Comparison of ENCODE assay signal across 22 mouse cellular contexts in genomic region chr3:28447950-28448349, GRCm38 (mm10).
"Had no signal": no experiment of that assay in that cellular context is flagged by ENCODE, and none has a peak within 500 bp of the region (broad histone marks: within the 10 kb centered on the region; RNA-seq: fewer than 3 reads in every experiment).

No protein-coding gene starts in this region.

- H3K27ac ChIP-seq: kidney, embryonic 15.5 days; limb, embryonic 10.5 days; limb, embryonic 13.5 days; liver, embryonic 12.5 days; liver, embryonic 15.5 days; lung, embryonic 15.5 days; neural tube, embryonic 12.5 days; stomach, postnatal 0 days had no signal

- H3K4me1 ChIP-seq: kidney, embryonic 15.5 days; limb, embryonic 10.5 days; limb, embryonic 13.5 days; liver, embryonic 12.5 days; liver, embryonic 15.5 days; lung, embryonic 15.5 days; neural tube, embryonic 12.5 days had no signal

- H3K27me3 ChIP-seq: kidney, embryonic 15.5 days; limb, embryonic 13.5 days; liver, embryonic 12.5 days; liver, embryonic 15.5 days; lung, embryonic 15.5 days; neural tube, embryonic 12.5 days had no signal

- H3K9me3 ChIP-seq: kidney, embryonic 15.5 days; limb, embryonic 10.5 days; liver, embryonic 15.5 days; lung, embryonic 15.5 days; neural tube, embryonic 12.5 days had no signal

- H3K4me2 ChIP-seq: kidney, embryonic 15.5 days; limb, embryonic 13.5 days; liver, embryonic 12.5 days; liver, embryonic 15.5 days; lung, embryonic 15.5 days; midbrain, embryonic 11.5 days; neural tube, embryonic 12.5 days had no signal

- DNase-seq: kidney, adult 8-10 months; kidney, postnatal 14 days; kidney, postnatal 4 days; liver; lung, adult 18-20 months; lung, postnatal 10 days; lung, postnatal 36 days; right cerebral cortex, postnatal 14 days; right cerebral cortex, postnatal 4 days; thymus, adult 2 months; thymus, postnatal 14 days; thymus, postnatal 4 days had no signal

- H3K36me3 ChIP-seq: kidney, embryonic 15.5 days; limb, embryonic 10.5 days; limb, embryonic 13.5 days; liver, embryonic 12.5 days; liver, embryonic 15.5 days; lung, embryonic 15.5 days; neural tube, embryonic 12.5 days had no signal

- H3K9ac ChIP-seq: kidney, embryonic 15.5 days; limb, embryonic 13.5 days; liver, embryonic 12.5 days; liver, embryonic 15.5 days; lung, embryonic 15.5 days; neural tube, embryonic 12.5 days had no signal

- H3K4me3 ChIP-seq: kidney, embryonic 15.5 days; limb, embryonic 10.5 days; limb, embryonic 13.5 days; liver, embryonic 12.5 days; liver, embryonic 15.5 days; lung, embryonic 15.5 days; neural tube, embryonic 12.5 days had no signal

- ATAC-seq: intestine, postnatal 0 days; liver, embryonic 12.5 days had no signal
